Mouse (Mus musculus) right cerebral cortex, postnatal 4 days (tissue): ENCODE results near the gene Flnb.
A peak's percentile ranks its signal among the peaks of the same experiment; 100 is the strongest.

Experiments
- DNase-seq: peaks from one replicate; pipeline ENCODE4 v3.0.0-alpha.2; 2022

Gene Flnb

DNA sequence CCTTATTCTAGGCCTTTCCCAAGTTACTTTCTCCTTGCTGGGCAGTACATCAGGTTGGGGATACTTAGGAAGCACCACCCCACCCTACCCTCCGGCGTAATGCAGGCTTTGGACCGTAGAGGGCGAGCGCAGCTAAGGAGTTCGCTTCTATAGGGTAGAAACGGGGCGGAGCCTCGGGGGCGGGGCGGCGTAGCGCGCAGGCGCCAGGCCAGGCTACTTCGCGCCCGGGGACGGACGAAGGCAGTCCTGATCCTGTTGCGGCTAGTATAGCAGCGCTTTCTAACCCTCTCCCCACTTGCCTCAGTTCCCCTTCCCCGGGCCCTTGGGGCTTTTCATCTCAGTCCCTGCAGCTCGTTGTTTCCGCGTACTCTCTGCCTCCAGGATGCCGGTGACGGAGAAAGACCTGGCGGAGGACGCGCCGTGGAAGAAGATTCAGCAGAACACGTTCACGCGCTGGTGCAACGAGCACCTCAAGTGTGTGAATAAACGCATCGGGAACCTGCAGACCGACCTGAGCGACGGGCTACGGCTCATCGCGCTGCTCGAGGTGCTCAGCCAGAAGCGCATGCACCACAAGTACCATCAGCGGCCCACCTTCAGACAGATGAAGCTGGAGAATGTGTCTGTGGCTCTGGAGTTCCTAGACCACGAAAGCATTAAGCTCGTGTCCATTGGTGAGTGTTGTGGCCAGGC, at the start of gene Flnb:
Gene Flnb (plus strand): TSS at position 188 of the 693 bp plus-strand sequence.
- DNase-seq, result peak; percentile 98

DNA sequence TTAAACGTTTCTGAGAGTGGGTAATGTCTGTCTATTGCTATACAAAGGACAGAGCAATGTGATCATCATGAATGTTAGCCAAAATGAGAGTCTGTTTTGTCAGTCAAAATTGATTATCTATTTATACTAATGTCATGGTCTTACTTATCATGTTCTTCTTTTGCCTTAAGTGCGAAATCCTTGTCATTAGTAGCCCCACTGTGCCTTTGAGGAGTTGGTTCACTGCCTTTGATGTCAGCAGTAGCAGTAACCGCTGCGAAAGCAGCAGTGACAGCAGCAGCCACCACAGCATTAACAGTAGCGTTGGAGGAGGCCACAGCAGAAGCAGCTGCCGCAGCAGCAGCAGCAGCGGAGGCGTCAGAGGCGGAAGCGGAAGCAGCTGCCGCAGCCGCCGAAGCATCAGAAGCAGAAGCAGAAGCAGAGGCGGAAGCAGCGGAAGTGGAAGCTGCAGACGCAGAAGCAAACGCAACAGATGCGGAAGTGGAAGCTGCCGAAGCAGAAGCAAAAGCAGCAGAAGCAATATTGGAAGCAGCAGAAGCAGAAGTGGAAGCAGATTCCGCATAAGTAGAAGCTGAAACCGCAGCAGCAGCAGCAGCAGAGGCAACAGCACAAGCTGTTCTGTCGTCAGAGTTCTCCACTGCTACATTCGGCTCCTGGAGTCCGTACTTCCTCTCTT, 43.9 kb upstream of the Flnb start:
- DNase-seq, result peak; percentile 22

DNA sequence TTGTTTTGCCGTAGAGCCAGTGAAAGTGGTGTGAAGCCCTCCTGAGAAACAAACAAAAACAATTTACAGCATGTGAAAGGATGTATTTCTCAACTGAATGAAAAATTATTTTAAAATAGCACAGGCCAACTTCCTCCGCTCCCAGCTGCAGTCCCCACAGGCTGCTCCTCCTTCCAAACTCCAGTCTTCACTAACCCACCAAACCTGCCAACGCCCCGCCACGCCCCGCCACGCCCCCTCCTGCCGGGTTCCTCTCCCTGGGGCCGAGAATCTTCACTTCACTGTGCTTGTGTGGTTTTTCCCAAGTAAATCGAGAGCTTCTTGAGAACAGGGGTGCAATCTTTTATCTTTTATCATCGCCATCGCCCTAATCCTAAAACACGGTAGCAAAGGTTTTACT, 31.7 kb upstream of the Flnb start:
- DNase-seq, result no peak

DNA sequence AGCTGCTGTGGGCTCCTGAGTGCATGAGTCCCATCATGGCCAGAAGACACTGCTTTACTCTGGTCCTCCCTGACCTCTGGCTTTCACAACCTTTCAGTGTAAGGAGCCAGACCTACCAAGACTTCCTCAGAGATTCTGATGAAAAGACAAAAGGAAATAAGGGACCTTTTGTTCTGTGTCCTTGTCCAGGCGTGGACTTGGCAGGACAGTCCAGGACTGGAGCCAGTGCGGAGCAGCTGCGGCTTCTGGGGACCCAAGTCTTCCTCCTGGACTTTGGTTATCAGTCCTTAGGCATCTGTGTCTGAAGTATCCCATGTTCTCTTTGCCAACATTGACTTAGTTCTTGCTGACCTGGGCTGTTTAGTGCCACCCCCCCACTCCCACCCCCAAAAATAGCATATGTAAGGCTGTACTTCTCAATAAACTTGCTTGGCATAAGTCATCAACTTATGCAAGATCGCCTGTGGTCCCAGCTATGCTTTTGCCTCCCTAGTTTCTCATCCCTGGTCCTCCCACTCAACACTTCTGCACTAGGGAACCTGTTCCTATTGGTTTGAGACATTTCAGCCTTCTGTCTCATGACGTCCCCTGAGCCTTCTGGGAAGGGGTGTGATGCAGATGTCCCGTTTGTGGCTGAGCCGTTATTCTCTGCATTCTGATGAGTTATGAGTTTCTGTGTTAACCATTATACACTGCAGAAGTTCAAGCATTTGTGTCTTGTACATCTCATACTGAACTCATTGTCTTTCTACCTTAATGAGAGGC, 28.3 kb upstream of the Flnb start:
- DNase-seq, result no peak

DNA sequence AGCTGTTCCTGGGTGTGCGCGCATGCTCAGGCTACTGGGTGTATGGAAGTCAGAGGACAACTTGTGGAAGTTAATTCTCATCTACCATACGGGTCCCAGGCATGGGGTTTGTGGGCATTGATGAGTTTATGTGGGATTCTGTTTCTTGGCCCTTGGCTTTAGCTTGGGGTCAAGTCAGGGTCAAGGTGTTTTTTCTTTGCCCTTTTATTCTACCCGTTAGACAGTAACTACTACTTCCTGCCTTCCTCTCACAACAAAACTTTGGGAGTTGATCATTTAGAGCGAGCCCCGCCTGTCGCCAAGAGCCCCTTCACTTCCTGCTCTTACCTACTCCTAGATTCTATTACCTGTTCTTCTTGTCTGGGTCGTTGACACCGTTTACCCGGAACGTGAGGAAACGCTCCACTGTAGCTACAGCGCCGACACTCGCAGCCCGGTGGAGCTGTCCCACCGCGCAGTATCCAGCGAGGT, 26.7 kb upstream of the Flnb start:
- no peak for DNase-seq

DNA sequence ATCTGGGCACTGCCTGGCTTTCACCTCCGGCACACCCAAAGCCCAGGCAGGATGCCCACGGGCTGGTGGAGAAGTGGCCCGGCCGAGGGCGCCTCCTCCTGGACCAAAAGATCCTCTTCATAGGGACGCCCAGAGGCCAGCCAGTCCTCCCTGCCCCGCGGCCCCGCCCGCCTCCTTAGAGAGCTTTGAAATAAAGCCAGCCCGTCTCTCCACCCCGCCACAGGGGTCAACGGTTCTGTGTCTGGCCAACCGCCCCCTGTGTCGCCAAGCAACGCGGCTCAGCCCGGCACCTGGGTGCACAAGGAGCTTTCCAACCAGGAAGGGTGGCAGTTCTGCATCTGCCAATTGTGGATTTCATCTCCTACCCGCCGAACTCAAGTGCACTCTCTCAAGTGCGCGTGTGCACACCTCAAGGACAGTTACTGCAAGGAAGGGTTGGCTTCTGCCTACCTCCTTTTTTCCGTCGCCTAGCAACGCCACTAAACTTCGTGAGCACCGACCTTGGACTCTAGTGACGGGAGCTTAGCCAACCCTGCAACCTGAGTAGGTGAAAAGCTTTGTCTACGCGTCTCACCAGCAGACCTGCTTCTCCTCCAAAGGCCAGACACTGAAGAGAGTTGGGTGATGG, 26.1 kb upstream of the Flnb start, which contains the start of gene Gm26661:
Gene Gm26661 (plus strand): TSS at position 56 of the 628 bp plus-strand sequence.
- peak; percentile 34 for DNase-seq

DNA sequence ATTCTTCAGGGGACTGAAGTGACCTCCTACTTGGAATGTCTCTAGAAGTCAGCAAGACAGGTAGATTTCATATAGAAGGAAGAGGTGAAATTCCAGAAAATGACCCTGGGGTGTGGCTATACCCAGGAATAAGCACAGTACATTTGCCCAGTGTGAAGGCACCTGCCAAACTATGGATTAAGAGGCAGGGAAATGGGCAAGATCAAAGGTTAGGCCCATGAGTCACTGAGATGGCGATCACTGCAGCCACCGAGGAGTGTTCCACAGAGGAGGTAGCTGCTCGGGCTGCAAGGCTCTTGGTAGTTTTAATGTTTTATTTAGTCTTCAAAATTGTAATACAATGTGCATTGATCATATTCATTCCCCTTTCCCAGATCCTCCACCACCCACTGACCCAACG, 21.8 kb upstream of the Flnb start:
- DNase-seq, result no peak

DNA sequence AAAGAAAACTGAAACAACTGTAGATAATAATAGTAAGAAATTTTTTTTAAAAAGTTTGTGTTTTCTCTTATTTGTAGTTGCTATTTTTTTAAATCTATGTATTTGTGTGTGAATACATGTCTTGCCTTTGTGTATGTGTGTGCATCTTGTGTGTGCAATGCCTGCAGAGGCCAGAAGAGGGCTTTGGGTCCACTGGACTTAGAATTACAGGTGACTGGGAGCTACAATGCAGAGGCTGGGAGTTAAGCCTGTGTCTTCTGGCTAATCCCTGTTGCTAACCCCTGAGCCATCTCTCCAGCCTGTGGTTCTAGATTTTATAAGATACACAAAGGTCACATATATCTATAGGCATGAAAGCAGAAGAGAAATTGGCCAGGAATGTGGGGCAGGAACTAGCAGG, 17.1 kb upstream of the Flnb start:
- no peak for DNase-seq

DNA sequence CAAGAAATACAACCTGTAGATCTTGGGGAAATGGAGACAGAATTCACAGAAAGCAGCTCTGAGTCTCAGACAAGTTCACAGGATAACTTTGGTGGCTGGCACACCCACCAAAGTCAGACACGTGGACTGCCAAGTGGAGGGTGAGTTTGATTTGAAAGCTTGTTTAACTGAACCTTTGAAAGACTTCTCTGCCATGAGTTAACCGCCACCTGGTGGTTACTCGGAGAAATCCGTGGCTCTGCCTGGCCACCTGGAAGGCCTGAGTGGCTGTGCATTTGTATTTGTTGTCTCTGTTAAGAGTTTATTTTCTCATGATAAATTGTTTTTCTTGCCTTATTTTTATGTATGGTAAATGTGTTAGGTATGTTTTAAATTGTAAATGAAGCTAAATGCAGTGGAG, 15.9 kb upstream of the Flnb start:
- DNase-seq, result peak; percentile 32

DNA sequence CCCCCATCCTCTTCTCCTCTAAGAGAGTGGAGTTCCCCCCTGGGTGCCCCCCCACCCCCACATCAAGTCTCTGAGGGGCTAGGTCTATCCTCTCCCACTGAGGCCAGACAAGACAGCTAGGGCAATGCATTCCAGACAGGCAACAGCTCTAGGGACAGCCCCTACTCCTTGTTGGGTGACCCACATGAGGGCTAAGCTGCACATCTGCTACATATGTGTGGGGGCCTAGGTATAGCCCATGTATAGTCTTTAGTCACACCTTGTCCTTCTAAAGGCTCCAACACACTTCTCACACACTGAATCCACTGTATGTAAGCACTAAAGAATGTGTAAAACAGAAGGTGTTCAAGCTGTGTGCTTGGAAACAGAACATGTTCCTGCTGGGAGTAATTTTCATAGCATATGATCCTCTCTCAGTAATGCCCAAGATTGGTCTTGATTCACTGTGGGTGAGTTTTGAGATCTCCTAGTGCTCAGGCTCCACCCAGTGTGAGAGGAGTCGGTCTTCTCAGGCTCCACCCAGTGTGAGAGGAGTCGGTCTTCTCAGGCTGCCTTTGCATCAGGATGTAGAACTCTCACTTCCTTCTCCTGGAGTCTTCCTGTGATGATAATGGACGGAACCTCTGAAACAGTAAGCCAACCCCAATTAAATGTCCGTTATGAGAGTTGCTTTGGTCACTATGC, 13.7 kb upstream of the Flnb start:
- DNase-seq, result no peak

DNA sequence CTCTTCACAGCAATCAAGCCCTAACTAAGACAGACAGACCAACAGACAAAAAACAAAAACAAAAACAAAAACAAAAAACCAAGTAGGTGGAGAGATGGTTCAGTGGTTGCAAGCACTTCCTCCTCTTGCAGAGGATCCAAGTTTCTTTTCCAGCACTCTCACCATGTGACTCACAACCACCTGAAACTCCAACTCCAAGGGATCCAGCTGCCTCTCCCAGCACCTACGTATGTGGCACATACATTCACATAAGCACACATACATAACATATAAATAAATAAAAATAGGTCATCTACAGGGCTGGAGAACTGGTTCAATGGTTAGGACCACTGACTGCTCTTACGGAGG, 13.2 kb upstream of the Flnb start:
- DNase-seq, result no peak

DNA sequence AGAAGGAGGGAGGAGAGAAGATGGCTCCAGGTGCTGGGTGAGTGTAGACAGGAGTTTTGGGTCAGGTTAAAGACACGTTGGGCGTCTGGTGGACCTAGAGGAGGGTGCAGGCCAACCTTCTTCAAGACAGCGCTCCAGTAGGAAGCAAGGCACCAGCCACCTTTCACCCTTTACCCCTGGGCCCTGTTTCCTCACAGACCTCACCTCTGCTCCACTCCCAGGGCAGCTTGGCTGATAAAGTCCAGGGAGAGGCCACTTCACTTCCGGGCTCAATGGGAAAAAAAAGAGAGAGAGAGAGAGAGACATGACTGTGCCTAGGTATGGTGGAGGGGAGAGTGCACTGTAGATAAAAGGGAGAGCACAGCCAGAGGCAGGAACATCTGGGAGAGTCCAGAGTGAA, 10.0 kb upstream of the Flnb start:
- no peak for DNase-seq

DNA sequence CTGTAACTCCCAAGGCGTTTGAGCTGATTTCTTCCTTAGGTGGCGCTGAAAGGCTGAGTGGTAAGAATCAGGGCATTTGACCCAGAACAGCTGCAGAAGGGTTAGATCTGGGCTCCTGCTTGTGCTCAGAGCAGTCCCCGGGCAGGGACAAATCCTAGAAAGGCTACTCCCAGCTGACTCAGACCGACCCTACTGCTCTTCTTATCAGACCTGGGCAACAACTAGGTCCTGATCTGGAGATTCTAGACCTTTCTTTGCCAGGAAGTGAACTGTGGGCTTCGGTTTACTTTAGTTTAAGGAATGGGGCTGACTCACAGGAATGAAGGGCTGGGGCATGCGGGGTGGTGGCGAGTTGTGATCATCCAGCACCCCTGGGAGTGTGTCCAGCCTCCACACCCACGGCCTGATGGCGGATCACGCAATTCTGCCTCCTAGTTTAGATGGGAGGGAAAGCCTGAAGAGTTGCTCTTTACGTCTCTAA, 9.2 kb upstream of the Flnb start:
- DNase-seq, result no peak

DNA sequence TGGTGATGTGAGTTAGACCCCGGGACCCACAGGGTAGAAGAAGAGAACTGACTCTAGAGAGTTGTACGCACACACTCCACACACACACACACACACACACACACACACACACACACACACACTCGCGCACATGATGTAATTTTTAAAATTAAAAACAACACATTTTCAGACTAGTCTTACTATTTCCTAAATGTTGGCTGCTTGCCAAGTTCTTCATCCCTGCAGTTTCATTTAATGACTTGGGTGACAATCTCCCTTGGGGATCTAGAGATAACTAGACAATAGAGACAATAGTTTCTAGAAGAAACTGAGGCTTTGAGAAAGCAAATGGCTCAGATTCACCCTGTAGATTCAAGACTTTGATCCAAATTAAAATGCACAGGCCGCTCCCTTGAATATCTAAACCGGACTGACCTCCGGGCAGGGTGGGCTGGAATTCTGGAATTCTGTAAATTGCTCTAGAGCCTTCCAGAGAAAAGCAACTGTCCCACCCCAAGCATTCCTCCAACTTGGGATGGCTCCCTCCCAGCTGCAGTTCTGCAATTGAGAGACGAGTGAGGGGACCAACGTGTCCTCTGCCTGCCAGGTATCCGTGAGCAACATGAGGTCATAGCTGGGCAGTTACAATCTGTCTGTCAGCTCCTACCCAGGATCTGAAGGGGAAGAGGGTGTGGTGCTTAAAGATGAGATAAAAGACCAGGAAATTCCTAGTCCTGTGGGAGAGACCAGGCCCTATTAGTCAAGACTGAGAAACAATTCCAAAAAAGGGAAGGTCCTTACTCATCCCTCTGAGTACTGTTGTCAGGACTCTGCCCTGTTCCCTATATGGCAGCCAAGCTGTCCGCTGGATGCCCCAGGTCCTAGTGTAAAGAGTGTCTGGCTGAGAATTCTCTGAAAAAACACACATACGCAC, 8.5 kb upstream of the Flnb start:
- DNase-seq, result no peak

DNA sequence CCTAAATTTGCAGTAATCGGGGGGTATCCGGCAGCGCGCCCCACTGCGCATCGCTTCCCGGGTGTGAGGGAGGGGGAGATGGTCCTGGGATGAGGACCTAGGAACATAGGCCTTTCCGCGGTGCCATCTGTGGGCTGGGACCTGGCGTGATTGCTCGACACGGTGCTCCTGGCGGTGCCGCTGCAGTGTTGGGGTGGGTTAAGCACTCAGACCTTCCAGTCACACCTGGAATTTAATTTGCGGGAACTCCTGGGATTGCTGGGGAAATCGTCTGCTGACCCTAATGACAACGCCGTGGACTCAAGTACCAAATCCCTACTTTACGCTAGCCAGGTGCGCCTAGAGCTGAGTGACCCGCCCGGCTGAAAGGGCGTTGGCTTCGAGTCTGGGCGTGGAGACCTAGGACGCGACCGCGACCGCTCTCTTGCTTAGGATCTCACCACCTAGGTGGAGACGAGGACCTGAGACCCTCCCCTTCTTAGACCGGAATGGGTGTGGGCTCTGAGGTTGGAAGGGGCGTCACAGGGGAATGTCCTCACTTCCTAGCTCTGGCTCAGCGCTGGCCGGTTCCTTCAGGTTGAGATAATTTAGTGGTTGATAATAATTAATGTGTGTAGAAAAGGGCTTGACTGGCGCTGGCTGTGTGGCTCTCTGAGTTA, 835 bp downstream of the Flnb start:
- peak; percentile 38 for DNase-seq

DNA sequence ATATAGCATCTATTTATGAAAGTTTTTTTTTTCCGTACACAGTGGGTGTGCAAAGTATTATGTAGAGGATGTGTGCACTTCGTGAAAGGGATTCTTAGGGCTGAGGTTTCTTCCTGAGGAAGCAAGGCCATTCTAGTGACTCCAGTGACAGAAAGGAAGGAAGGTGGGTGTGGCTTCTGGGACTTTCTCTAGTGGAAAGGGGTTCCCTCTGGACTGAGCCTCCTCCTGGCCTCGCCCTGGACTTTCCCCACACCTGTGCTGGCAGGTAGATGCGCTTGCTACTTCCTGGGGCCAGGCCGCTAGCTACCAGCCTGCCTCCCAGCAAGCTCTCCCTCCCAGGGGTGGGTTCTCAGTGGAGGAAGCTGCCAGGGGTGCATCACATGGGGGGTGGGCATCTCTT, 1.7 kb downstream of the Flnb start:
- no peak for DNase-seq

DNA sequence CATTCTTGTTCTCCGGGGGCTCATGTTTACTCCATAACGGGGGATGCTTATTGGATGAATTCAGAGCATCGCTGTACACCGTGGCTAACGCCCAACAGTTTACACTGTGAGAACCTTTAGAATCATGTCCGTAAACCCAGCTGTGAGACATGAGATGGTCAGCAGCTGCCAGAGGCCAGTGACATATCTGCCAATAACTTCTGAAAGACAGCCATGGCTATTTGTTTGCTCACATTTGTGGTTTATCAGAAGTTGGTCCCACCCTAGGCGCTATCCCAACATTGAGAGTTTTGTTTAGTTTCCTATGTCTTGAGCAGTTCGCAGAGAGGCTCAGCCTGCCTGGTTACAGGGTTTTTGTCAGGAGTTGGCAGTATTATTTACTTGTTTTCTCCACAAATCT, 3.6 kb downstream of the Flnb start:
- no peak for DNase-seq

DNA sequence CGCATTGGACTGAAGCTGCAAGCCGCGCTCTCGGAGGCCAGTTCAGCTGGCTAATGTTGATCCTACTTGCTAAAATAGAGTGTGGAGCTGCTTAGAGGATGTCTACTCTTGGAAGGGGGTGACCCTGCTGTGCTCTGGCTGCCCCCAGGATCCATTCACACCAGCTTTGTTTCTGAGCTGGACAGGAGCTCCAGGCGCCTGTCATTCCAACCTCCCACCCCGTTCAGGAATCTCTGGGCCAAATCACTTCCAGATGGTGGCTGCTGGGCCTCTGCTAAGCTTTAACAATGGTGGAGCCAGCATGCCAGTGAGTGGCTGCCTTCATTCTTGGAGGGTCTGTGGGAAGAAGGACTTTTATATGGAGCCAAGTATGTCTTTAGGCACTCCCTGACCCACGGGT, 4.9 kb downstream of the Flnb start:
- DNase-seq, result no peak

DNA sequence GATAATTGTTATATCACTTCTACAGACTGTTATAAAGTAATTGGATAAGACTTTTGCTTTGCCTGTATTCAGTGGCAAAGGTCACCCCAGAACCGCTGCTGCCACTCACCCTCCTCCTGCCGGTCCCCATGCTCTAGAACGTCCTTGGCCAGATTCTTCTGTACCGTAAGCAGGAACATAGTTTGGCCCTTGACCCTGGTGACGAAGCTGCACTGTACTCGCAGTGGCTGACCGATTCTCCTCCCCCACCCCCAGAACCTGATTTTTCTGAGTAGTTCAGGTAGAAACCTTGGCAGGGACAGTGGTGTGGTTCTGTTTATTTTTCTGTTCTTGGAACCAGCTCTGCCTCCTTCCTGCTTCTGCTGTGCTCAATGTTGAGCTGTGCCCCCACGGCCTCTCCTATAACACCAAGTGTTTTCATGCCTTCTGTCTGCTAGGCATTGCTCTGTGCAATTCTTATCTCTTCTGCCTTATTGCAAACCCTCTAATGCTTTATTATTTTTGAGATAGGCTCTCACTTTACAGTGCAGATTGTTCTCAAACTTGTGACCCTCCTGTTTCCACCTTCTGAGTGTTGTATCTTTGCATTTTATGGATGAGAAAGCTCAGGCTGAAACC, 7.0 kb downstream of the Flnb start:
- DNase-seq, result no peak

DNA sequence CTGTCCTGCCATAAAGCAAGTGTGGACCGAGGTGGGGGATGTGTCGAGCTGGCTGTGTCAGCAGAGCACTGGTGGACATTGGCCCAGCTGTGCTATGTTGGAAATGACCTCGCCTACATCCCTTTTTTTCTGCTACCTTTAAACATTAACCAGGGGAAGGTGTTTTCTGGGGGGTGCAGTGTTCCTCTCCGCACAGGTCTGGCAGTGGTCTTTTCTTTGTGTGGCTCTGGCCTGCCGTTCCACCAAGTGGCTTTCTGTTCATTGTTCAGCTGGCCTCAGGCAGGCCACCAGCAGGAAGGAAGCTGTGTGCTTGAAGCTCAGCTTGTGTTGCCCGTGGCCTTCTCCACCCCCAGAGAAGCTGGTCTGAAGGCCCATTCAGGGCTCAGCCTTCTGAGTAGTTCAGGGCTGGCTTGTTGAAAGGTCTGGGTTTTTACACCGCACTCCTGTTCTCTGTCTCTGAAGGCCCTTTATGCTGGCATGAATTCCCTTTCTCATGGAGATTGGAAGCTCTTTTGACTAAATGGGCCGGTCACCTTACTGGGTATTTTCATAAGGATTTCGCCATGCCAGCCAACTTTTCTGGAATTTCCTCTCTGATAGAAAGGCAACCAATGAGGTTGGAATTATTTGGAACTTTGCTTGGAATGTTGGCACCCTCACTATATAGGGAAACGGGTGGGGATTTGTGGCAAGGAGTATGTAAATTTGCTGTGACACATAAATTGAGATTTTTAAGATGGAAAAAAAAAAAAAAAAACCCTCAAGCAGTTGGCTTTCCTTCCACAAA, 8.6 kb downstream of the Flnb start:
- DNase-seq, result no peak
